Mouse (Mus musculus) B cell, adult 67 days (primary cell): ENCODE results near the gene Aig1. TPM values are rescaled to one million over a fixed set of nuclear protein-coding genes. Genes with fewer than 3 reads are reported as not detected.

ENCODE experiments used
- total RNA-seq, 2 experiments: library from RNA; stranded (reverse); gene quantifications; 4 replicates each; pipeline ENCODE4 v1.2.4; 2023

Aig1 gene
- total RNA-seq, result 10 to 100 TPM; 14.5 to 18.8 TPM

GRCm38 (mm10) chr10:13868371-13869321 is at the start of gene Aig1:
Gene Aig1 (minus strand): TSS chr10:13868980.

Other genes starting within 250 kb of the Aig1 start
- gene Hivep2, start 97.1 kb upstream of the Aig1 start, total RNA-seq, result 100 to 1,000 TPM in 1 of 2 experiments, 10 to 100 TPM in 1; 99.6 to 106 TPM